Mouse (Mus musculus): ENCODE results near the gene 0610010K14Rik. TPM values are rescaled to one million over a fixed set of nuclear protein-coding genes. Genes with fewer than 3 reads are reported as not detected.
A peak's percentile ranks its signal among the peaks of the same experiment; 100 is the strongest.

The 0610010K14Rik gene
- polyA plus RNA-seq, 1 experiment, result 60.0 TPM

DNA sequence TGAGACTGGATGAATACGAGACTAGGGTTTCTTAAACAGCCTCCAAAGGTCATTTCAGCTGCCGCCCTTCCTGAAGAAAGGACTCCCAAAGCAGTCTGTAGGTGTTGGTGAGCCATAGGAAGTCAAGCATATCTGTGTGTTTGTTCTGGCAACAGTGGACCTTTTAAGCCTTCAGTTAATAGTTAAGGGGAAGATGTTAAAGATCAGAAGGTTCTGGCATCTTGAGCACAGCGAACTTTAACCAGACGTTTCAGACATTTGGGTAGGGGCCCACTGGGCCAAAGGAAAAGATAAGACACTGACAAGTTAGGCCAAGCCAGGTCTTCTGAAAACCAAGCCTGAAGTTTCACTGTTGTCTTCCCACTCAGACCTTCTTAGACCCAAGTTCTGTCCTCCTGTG lies 19.7 kb downstream of the 0610010K14Rik start:
- TF ChIP-seq CTCF (IDR thresholded peaks at IDR 0.05; ENCODE audit: extremely low read depth, insufficient read depth, insufficient read length, insufficient replicate concordance) (no peak), POLR2A (IDR thresholded peaks at IDR 0.05; ENCODE audit: low read depth, low read length) (no peak)
- Histone ChIP-seq H3K27me3 (ENCODE audit: control insufficient read depth, insufficient read depth, low read length) (peaks cover 18% of the 10 kb centered on the region), H3K4me1 (ENCODE audit: control insufficient read depth, insufficient read depth, insufficient read length) (peaks cover 15% of the 10 kb centered on the region), H3K4me3 (ENCODE audit: extremely low read depth, insufficient read depth, insufficient read length) (no peak overlapping the region), H3K27ac (ENCODE audit: insufficient read depth, low read length) (no peak overlapping the region), H3K36me3 (ENCODE audit: control insufficient read depth, insufficient read depth, low read length) (no peaks in the 10 kb centered on the region)
- DNase-seq (ENCODE audit: low read depth in 1 of 2, low spot score in 2 of 2), result no peak
- 86% methylated on average over 4 of the region's 4 CpGs for WGBS

DNA sequence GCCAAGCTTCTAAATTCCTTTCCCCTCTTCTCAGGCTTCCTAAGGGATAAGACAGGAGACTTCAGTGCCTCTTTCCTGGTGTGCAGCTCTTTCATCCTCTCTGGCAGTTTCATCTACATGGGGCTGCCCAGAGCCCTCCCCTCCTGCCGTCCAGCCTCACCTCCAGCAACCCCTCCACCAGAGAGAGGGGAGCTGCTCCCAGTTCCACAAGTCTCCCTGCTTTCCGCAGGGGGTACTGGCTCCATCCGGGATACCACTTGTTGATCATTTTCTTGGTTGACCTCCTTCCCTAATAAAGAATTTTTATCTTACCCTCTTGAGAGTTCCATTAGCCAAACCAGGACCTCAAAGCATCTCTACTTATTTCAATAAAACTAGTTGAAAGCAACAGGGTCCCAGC lies 21.6 kb downstream of the 0610010K14Rik start:
- Histone ChIP-seq H3K4me3 (ENCODE audit: extremely low read depth, insufficient read depth, insufficient read length) (no peak overlapping the region), H3K27me3 (ENCODE audit: control insufficient read depth, insufficient read depth, low read length) (peaks cover 18% of the 10 kb centered on the region), H3K4me1 (ENCODE audit: control insufficient read depth, insufficient read depth, insufficient read length) (peaks cover 15% of the 10 kb centered on the region), H3K36me3 (ENCODE audit: control insufficient read depth, insufficient read depth, low read length) (no peaks in the 10 kb centered on the region), H3K27ac (ENCODE audit: insufficient read depth, low read length) (no peak overlapping the region)
- 90% methylated on average over 3 of the region's 3 CpGs for WGBS
- DNase-seq (ENCODE audit: low read depth in 1 of 2, low spot score in 2 of 2), result no peak
- no peak for TF ChIP-seq CTCF (IDR thresholded peaks at IDR 0.05; ENCODE audit: extremely low read depth, insufficient read depth, insufficient read length, insufficient replicate concordance)
- TF ChIP-seq POLR2A (IDR thresholded peaks at IDR 0.05; ENCODE audit: low read depth, low read length), result no peak

DNA sequence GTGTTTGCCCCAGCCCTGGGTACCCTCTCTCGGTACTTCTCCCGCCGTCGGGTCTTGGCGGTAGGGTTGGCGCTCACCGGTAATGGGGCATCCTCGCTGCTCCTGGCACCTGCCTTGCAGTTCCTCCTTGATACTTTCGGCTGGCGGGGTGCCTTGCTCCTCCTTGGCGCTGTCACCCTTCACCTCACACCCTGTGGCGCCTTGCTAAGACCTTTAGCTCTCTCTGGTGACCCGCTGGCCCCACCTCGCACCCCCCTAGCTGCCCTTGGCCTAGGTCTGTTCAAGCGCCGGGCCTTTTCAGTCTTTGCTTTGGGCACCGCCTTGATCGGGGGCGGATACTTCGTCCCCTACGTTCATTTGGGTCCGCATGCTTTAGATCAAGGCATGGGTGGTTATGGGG lies 22.4 kb downstream of the 0610010K14Rik start:
- H3K36me3 ChIP-seq (ENCODE audit: control insufficient read depth, insufficient read depth, low read length), result no peaks in the 10 kb centered on the region
- WGBS, result 39% methylated on average over 22 of the region's 22 CpGs
- peaks cover 18% of the 10 kb centered on the region for H3K27me3 ChIP-seq (ENCODE audit: control insufficient read depth, insufficient read depth, low read length)

DNA sequence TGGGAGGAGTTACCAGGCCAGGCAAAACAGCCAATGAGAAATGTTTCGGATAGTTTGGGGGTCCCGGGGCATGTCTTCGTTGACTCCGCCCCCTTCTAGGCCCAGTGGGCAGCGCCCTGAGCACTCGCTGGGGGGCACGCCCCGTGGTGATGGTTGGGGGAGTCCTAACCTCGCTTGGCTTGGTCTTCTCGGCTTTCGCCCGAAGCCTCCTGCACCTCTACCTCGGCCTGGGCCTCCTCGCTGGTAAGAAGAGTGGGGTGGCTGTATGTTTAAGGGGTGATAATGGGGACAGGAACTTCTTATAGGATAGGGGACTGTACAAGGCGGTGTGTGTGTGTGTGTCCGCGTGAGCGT lies 22.9 kb downstream of the 0610010K14Rik start:
- no peak for TF ChIP-seq POLR2A (IDR thresholded peaks at IDR 0.05; ENCODE audit: low read depth, low read length)
- TF ChIP-seq CTCF (IDR thresholded peaks at IDR 0.05; ENCODE audit: extremely low read depth, insufficient read depth, insufficient read length, insufficient replicate concordance), result no peak
- Histone ChIP-seq H3K27ac (ENCODE audit: insufficient read depth, low read length) (no peak overlapping the region), H3K4me1 (ENCODE audit: control insufficient read depth, insufficient read depth, insufficient read length) (peaks cover 11% of the 10 kb centered on the region; the same call in 1 of the 2 replicates), H3K4me3 (ENCODE audit: extremely low read depth, insufficient read depth, insufficient read length) (no peak overlapping the region), H3K27me3 (ENCODE audit: control insufficient read depth, insufficient read depth, low read length) (peaks cover 18% of the 10 kb centered on the region), H3K36me3 (ENCODE audit: control insufficient read depth, insufficient read depth, low read length) (no peaks in the 10 kb centered on the region)
- WGBS, result 18% methylated on average over 18 of the region's 18 CpGs
- no peak for DNase-seq (ENCODE audit: low read depth in 1 of 2, low spot score in 2 of 2)

More for the DNA sequence above, 22.4 kb downstream of the 0610010K14Rik start:
- Histone ChIP-seq H3K27ac (ENCODE audit: insufficient read depth, low read length) (no peak overlapping the region), H3K4me3 (ENCODE audit: extremely low read depth, insufficient read depth, insufficient read length) (no peak overlapping the region), H3K4me1 (ENCODE audit: control insufficient read depth, insufficient read depth, insufficient read length) (peaks cover 15% of the 10 kb centered on the region)
- TF ChIP-seq POLR2A (IDR thresholded peaks at IDR 0.05; ENCODE audit: low read depth, low read length) (no peak), CTCF (IDR thresholded peaks at IDR 0.05; ENCODE audit: extremely low read depth, insufficient read depth, insufficient read length, insufficient replicate concordance) (no peak)
- no peak for DNase-seq (ENCODE audit: low read depth in 1 of 2, low spot score in 2 of 2)

GRCm38 (mm10) chr11:70214191-70214855 lies 23.4 kb downstream of the 0610010K14Rik start:
- no peak overlapping the region for H3K27ac ChIP-seq (ENCODE audit: insufficient read depth, low read length)
- no peak for DNase-seq (ENCODE audit: low read depth in 1 of 2, low spot score in 2 of 2)
- WGBS, result 3% methylated on average over 46 of the region's 46 CpGs
- TF ChIP-seq POLR2A (IDR thresholded peaks at IDR 0.05; ENCODE audit: low read depth, low read length), result no peak
- TF ChIP-seq CTCF (IDR thresholded peaks at IDR 0.05; ENCODE audit: extremely low read depth, insufficient read depth, insufficient read length, insufficient replicate concordance), result no peak
- H3K4me3 ChIP-seq (ENCODE audit: extremely low read depth, insufficient read depth, insufficient read length), result peak overlapping the region; percentile 28; the same call in 1 of the 2 replicates
- no peaks in the 10 kb centered on the region for H3K36me3 ChIP-seq (ENCODE audit: control insufficient read depth, insufficient read depth, low read length)
- H3K27me3 ChIP-seq (ENCODE audit: control insufficient read depth, insufficient read depth, low read length), result peaks cover 18% of the 10 kb centered on the region
- peaks cover 11% of the 10 kb centered on the region; the same call in 1 of the 2 replicates for H3K4me1 ChIP-seq (ENCODE audit: control insufficient read depth, insufficient read depth, insufficient read length)

- Histone ChIP-seq H3K4me3 (ENCODE audit: extremely low read depth, insufficient read depth, insufficient read length) (no peak overlapping the region), H3K4me1 (ENCODE audit: control insufficient read depth, insufficient read depth, insufficient read length) (peaks cover 11% of the 10 kb centered on the region; the same call in 1 of the 2 replicates), H3K27me3 (ENCODE audit: control insufficient read depth, insufficient read depth, low read length) (peaks cover 18% of the 10 kb centered on the region), H3K36me3 (ENCODE audit: control insufficient read depth, insufficient read depth, low read length) (no peaks in the 10 kb centered on the region), H3K27ac (ENCODE audit: insufficient read depth, low read length) (no peak overlapping the region)
- TF ChIP-seq POLR2A (IDR thresholded peaks at IDR 0.05; ENCODE audit: low read depth, low read length), result no peak
- TF ChIP-seq CTCF (IDR thresholded peaks at IDR 0.05; ENCODE audit: extremely low read depth, insufficient read depth, insufficient read length, insufficient replicate concordance), result no peak
- no peak for DNase-seq (ENCODE audit: low read depth in 1 of 2, low spot score in 2 of 2)
- WGBS, result 9% methylated on average over 26 of the region's 26 CpGs
These were observed 24.0 kb downstream of the 0610010K14Rik start for GRCm38 (mm10) chr11:70213736-70214135.

DNA sequence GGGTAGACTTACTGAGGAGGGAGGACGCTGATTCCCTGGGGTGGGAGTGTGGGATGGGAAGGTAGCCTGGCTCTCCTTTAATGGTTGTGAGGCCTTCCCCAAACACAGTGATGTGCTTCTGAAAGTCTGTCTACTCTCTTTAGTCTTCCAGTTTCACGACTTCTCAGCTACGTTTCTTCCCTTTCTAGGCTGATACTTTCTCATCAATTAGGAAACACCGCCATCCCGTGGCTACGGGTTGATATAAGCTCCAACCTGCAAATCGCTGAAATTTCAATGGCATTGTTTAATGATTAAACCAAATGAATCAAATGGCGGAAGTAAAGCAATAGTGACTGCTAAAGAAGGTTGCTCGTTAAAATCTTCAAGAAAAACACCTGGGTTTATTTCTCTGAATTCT lies 24.8 kb downstream of the 0610010K14Rik start:
- no peaks in the 10 kb centered on the region for H3K36me3 ChIP-seq (ENCODE audit: control insufficient read depth, insufficient read depth, low read length)
- WGBS, result 10% methylated on average over 9 of the region's 9 CpGs
- no peak overlapping the region for H3K4me3 ChIP-seq (ENCODE audit: extremely low read depth, insufficient read depth, insufficient read length)
- H3K27ac ChIP-seq (ENCODE audit: insufficient read depth, low read length), result no peak overlapping the region
- H3K27me3 ChIP-seq (ENCODE audit: control insufficient read depth, insufficient read depth, low read length), result peaks cover 18% of the 10 kb centered on the region
- TF ChIP-seq POLR2A (IDR thresholded peaks at IDR 0.05; ENCODE audit: low read depth, low read length), result no peak
- TF ChIP-seq CTCF (IDR thresholded peaks at IDR 0.05; ENCODE audit: extremely low read depth, insufficient read depth, insufficient read length, insufficient replicate concordance), result no peak; the same call in 1 of the 2 replicates
- H3K4me1 ChIP-seq (ENCODE audit: control insufficient read depth, insufficient read depth, insufficient read length), result peaks cover 11% of the 10 kb centered on the region; the same call in 1 of the 2 replicates
- peak in 1 of 2 experiments; percentile 50 for DNase-seq (ENCODE audit: low read depth in 1 of 2, low spot score in 2 of 2)

All from spleen, adult 2 months (tissue).